Comparison of ENCODE assay signal across 10 mouse cellular contexts in genomic region chr6:4397695-4398598, GRCm38 (mm10).
DNase-seq lines count a peak whose midpoint lies in the region; ATAC-seq and TF ChIP-seq lines count a peak whose summit lies in the region.
"Had no signal": no experiment of that assay in that cellular context is flagged by ENCODE, and none has a peak within 500 bp of the region (broad histone marks: within the 10 kb centered on the region; RNA-seq: fewer than 3 reads in every experiment).

No protein-coding gene starts in this region.

- H3K4me3 ChIP-seq in midbrain, postnatal 0 days (ENCODE audit: low read depth, low read length): peak overlapping the region; percentile 12; the same call in 1 of the 2 replicates
- no peak overlapping the region for H3K4me3 ChIP-seq in gastrocnemius, adult 2 months
- H3K4me3 ChIP-seq: limb, embryonic 13.5 days; stomach, embryonic 15.5 days had no signal

- H3K4me2 ChIP-seq in midbrain, postnatal 0 days (ENCODE audit: low read depth, low read length, poor library complexity, severe bottlenecking): peak overlapping the region; percentile 40
- H3K4me2 ChIP-seq: limb, embryonic 13.5 days; stomach, embryonic 15.5 days had no signal

- WGBS in midbrain, postnatal 0 days: 34% methylated on average over 16 of the region's 16 CpGs

- peak; percentile 33 for DNase-seq in adrenal gland, adult 2 months
- no peak for DNase-seq in adrenal gland, adult 18-20 months (ENCODE audit: low spot score in 2 of 2)
- peak; percentile 76 for DNase-seq in brain, embryonic 14.5 days (ENCODE audit: low read depth)
- DNase-seq in layer of hippocampus, adult 11-12 months (ENCODE audit: low spot score): peak; percentile 36
- peak; percentile 71 for DNase-seq in midbrain, postnatal 0 days (ENCODE audit: low spot score)
- DNase-seq in liver: no peak
- DNase-seq in gastrocnemius, adult 2 months: no peak
- DNase-seq in gastrocnemius, adult 8-10 months (ENCODE audit: low spot score in 2 of 2): no peak

- no peak for TF ChIP-seq CTCF in brain, embryonic 14.5 days (IDR thresholded peaks at IDR 0.05; ENCODE audit: borderline replicate concordance, extremely low read depth, insufficient read depth, insufficient read length)
- no peak for TF ChIP-seq CTCF in midbrain, postnatal 0 days (IDR thresholded peaks at IDR 0.05)
- TF ChIP-seq CTCF in gastrocnemius, adult 2 months (IDR thresholded peaks at IDR 0.05): no peak

- peak; percentile 72; the same call in 1 of the 2 replicates for ATAC-seq in midbrain, postnatal 0 days (ENCODE audit: low FRiP score)

- intact Hi-C loops in gastrocnemius, adult 2 months (cut with DNase I): no loop called here

- no peaks in the 10 kb centered on the region for H3K27me3 ChIP-seq in midbrain, postnatal 0 days (ENCODE audit: insufficient read depth, low read length)
- H3K27me3 ChIP-seq: limb, embryonic 13.5 days; stomach, embryonic 15.5 days had no signal

- no peaks in the 10 kb centered on the region for H3K9me3 ChIP-seq in midbrain, postnatal 0 days (ENCODE audit: low read length)
- H3K9me3 ChIP-seq: limb, embryonic 13.5 days; stomach, embryonic 15.5 days had no signal

- no peak overlapping the region for H3K9ac ChIP-seq in midbrain, postnatal 0 days (replicated peaks; ENCODE audit: low read length, poor library complexity, severe bottlenecking)
- H3K9ac ChIP-seq: limb, embryonic 13.5 days; stomach, embryonic 15.5 days had no signal

- TF ChIP-seq POLR2A in brain, embryonic 14.5 days (IDR thresholded peaks at IDR 0.05; ENCODE audit: borderline replicate concordance, extremely low read depth, insufficient read depth, insufficient read length, poor library complexity, severe bottlenecking): no peak

- no peak overlapping the region for H3K27ac ChIP-seq in midbrain, postnatal 0 days (ENCODE audit: low read depth, low read length)
- H3K27ac ChIP-seq in gastrocnemius, adult 2 months: no peak overlapping the region
- H3K27ac ChIP-seq: limb, embryonic 13.5 days; stomach, embryonic 15.5 days had no signal

- no peaks in the 10 kb centered on the region for H3K36me3 ChIP-seq in midbrain, postnatal 0 days (ENCODE audit: insufficient read depth, low read length)
- H3K36me3 ChIP-seq: limb, embryonic 13.5 days; stomach, embryonic 15.5 days had no signal

- H3K4me1 ChIP-seq in midbrain, postnatal 0 days (ENCODE audit: insufficient read depth, low read length): peaks cover 14% of the 10 kb centered on the region; the same call in 1 of the 2 replicates
- H3K4me1 ChIP-seq: limb, embryonic 13.5 days; stomach, embryonic 15.5 days had no signal

Comparison
In these comparisons a context has a peak if more than half of its experiments do, and no peak if none do; other contexts are left out.
1. DNase-seq: peak in adrenal gland, adult 2 months (single experiment), brain, embryonic 14.5 days (single experiment), layer of hippocampus, adult 11-12 months (single experiment) and midbrain, postnatal 0 days (single experiment); none in adrenal gland, adult 18-20 months (0 of 2), liver (single experiment), gastrocnemius, adult 2 months (single experiment) and gastrocnemius, adult 8-10 months (0 of 2).